Mouse (Mus musculus) G1E (cell line): Measurements from ENCODE around the gene Bad. TPM values are rescaled to one million over a fixed set of nuclear protein-coding genes. Genes with fewer than 3 reads are reported as not detected.

Experiments used
- ATAC-seq: 2 replicates; pipeline ENCODE4 v1.8.0; 2016; ENCODE audit warnings: mild to moderate bottlenecking; ENCODE audit not compliant: insufficient number of reproducible peaks, poor library complexity, low FRiP score, severe bottlenecking; ENCODE audit errors: extremely low read depth
- DNase-seq: peaks from one replicate; pipeline ENCODE4 v3.0.0; 2012; ENCODE audit warnings: low spot score
- H3K27me3 ChIP-seq: 2 replicates; pipeline ENCODE4 v1.6.1; 2012; ENCODE audit warnings: mild to moderate bottlenecking, low read length, inconsistent platforms; ENCODE audit not compliant: insufficient read depth
- H3K36me3 ChIP-seq: replicated peaks from 2 replicates; pipeline ENCODE3; 2012; ENCODE audit warnings: mild to moderate bottlenecking, inconsistent platforms
- H3K4me1 ChIP-seq: 2 replicates; pipeline ENCODE4 v1.6.1; 2012; ENCODE audit warnings: low read depth, low read length, inconsistent platforms, mixed read lengths; ENCODE audit not compliant: insufficient read depth
- H3K4me3 ChIP-seq: 2 replicates; pipeline ENCODE4 v1.5.1; 2012; ENCODE audit warnings: low read depth, mild to moderate bottlenecking, inconsistent platforms, low read length, moderate library complexity, mixed read lengths
- H3K9me3 ChIP-seq: replicated peaks from 2 replicates; pipeline ENCODE4 v1.6.1; 2012; ENCODE audit warnings: inconsistent platforms
- CTCF ChIP-seq: IDR thresholded peaks from 2 replicates; pipeline ENCODE4 v1.5.1; 2012; ENCODE audit warnings: low read depth, low read length, inconsistent platforms, mixed read lengths
- GATA1 ChIP-seq: IDR thresholded peaks from 2 replicates; pipeline ENCODE4 v1.6.1; 2012; ENCODE audit warnings: borderline replicate concordance, low read length, inconsistent platforms, mixed read lengths
- GATA2 ChIP-seq: IDR thresholded peaks from 2 replicates; pipeline ENCODE4 v1.6.1; 2012; ENCODE audit warnings: low read depth, low read length, inconsistent platforms, borderline replicate concordance
- POLR2AphosphoS5 ChIP-seq: IDR thresholded peaks from 2 replicates; pipeline ENCODE4 v1.6.1; 2012; ENCODE audit warnings: low read depth, low read length, inconsistent platforms; ENCODE audit not compliant: insufficient replicate concordance
- TAL1 ChIP-seq: conservative IDR thresholded peaks from 2 replicates; pipeline ENCODE4 v1.6.1; 2012; ENCODE audit warnings: low read depth, low read length, inconsistent platforms, mixed read lengths
- polyA plus RNA-seq: library from polyadenylated mRNA; stranded (reverse); fragments of >175 nt; gene quantifications from 2 replicates; pipeline ENCODE4 v1.2.3, GENCODE M21; 2012
- total RNA-seq, 2 experiments: library from RNA; stranded (forward) in 1 of 2; stranded (reverse) in 1 of 2; fragments of 200-1000 nt in 1 of 2; fragments of >200 nt in 1 of 2; fragmentation: Nextera tagmentation in 1 of 2; gene quantifications; 2 replicates each; pipeline ENCODE4 v1.2.3; 2014 to 2017

The Bad gene
- total and polyA plus RNA-seq, 3 experiments, result 12.6 to 51.9 (median 50.7) TPM

GRCm38 (mm10) chr19:6904846-6905245, 36.8 kb upstream of the Bad start:
- H3K9me3 ChIP-seq, result peaks cover 7% of the 10 kb centered on the region
- H3K4me1 ChIP-seq, result peaks cover 28% of the 10 kb centered on the region
- ATAC-seq (no peak), DNase-seq (no peak)
- H3K27me3 ChIP-seq, result no peaks in the 10 kb centered on the region
- TF ChIP-seq TAL1 (no peak), CTCF (no peak), POLR2AphosphoS5 (no peak), GATA1 (no peak), GATA2 (no peak)
- no peak overlapping the region for H3K4me3 ChIP-seq
- peaks cover 45% of the 10 kb centered on the region for H3K36me3 ChIP-seq

DNA sequence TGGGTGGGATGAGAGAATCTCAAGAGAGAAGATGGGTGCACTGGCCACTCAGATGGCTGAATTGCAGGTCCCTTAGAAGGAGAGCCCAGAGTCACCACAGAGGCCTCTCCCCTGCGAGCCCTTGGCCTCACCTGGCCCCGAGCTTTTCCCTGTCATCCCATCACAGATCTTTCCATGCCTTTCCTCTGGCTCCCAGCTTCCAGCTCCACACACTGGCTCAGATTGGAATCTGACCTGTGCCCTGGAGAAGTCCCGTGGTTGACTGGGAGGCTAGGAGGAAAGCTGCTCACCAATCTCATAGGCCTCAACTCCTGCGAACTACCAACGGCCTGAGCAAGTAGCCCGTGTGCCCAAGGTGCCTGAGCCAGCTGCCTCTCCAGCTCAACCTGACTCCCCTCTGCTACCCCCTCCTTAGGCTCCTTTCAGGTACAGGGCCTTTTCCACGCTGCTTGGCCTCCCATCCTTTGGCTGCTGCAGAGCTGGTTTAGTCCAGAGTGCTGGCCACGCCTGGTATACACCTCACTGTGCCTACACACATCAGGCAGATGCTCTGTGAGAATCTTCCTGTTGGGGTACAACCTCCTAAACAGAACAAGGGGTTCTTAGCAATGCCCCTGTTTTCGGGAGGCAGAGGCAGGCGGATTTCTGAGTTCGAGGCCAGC, 36.0 kb upstream of the Bad start:
- no peak for ATAC-seq
- TF ChIP-seq TAL1 (no peak), GATA2 (no peak), CTCF (no peak), GATA1 (no peak), POLR2AphosphoS5 (no peak)
- DNase-seq, result no peak
- H3K27me3 ChIP-seq, result no peaks in the 10 kb centered on the region
- peaks cover 48% of the 10 kb centered on the region for H3K36me3 ChIP-seq
- peaks cover 30% of the 10 kb centered on the region for H3K4me1 ChIP-seq
- no peaks in the 10 kb centered on the region for H3K9me3 ChIP-seq
- H3K4me3 ChIP-seq, result no peak overlapping the region

- Histone ChIP-seq H3K9me3 (no peaks in the 10 kb centered on the region), H3K27me3 (no peaks in the 10 kb centered on the region), H3K4me1 (peaks cover 33% of the 10 kb centered on the region), H3K4me3 (no peak overlapping the region), H3K36me3 (peaks cover 52% of the 10 kb centered on the region)
- TF ChIP-seq GATA1, result no peak
- TF ChIP-seq POLR2AphosphoS5, result no peak
- TF ChIP-seq TAL1, result no peak
- no peak for TF ChIP-seq CTCF
- TF ChIP-seq GATA2, result no peak
- no peak for DNase-seq
- ATAC-seq, result no peak
These were observed 35.5 kb upstream of the Bad start for GRCm38 (mm10) chr19:6906199-6906598.

DNA sequence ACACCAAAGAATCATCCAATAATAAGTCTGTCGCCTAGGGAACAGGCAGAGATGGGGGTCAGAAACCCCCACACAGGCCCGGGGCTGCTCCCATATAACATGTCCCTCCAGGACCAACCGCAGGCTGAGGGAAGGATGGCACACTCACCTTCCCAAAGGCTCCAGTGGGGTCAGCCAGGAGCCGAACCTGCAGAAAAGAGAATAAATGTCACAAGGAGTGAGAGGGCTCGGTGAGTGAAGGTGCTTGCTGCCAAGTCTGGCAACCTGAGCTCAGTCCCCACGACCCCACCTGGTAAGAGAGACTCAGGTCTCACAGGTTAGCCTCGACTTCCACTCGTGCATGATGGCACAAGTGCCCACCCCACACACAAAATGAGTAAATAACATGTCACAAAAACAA, 34.6 kb upstream of the Bad start:
- peaks cover 61% of the 10 kb centered on the region for H3K36me3 ChIP-seq
- TF ChIP-seq TAL1 (no peak), CTCF (no peak), GATA2 (no peak), GATA1 (no peak), POLR2AphosphoS5 (no peak)
- ATAC-seq (no peak), DNase-seq (no peak)
- H3K27me3 ChIP-seq, result no peaks in the 10 kb centered on the region
- H3K9me3 ChIP-seq, result no peaks in the 10 kb centered on the region
- peaks cover 42% of the 10 kb centered on the region for H3K4me1 ChIP-seq
- no peak overlapping the region for H3K4me3 ChIP-seq

DNA sequence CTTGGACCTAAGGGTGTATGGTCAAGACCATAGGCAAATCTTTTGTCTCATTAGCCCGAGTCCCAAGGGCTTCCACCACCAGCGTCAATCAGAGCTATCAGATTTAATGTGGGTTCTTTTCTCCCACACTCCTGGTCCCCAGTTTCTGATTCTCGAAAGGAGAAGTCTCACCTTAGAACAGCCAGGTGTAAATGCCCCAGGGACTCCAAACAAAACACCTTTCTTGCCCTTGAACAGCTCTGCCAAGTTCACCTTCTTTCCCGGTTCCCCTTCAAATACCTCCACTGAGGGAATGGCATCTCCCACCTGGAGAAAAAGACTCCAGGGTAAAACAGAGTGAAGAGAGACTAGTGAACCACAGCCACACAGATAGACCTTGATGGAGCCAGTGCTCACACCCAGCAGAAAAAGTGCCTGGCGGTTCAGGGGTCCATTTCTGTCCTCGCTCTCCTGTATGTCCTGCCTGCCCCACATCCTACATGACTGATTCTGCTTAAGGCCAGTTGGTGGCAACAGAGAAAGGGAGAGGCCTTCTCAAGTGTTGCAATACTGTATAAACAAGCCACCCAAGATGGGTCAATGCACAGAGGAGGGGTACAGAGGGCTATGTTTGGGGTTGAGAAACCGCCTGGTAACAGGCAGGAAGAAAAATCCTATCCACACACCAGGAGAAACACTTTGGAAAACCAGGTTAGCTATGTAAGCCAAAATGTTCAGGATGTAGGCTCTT, 33.7 kb upstream of the Bad start:
- Histone ChIP-seq H3K4me3 (peak overlapping the region; percentile 89; the same call in 1 of the 2 replicates), H3K36me3 (peaks cover 70% of the 10 kb centered on the region), H3K27me3 (no peaks in the 10 kb centered on the region), H3K4me1 (peaks cover 51% of the 10 kb centered on the region), H3K9me3 (no peaks in the 10 kb centered on the region)
- DNase-seq (no peak), ATAC-seq (no peak)
- TF ChIP-seq POLR2AphosphoS5 (no peak), TAL1 (no peak), GATA1 (no peak), CTCF (no peak), GATA2 (no peak)

DNA sequence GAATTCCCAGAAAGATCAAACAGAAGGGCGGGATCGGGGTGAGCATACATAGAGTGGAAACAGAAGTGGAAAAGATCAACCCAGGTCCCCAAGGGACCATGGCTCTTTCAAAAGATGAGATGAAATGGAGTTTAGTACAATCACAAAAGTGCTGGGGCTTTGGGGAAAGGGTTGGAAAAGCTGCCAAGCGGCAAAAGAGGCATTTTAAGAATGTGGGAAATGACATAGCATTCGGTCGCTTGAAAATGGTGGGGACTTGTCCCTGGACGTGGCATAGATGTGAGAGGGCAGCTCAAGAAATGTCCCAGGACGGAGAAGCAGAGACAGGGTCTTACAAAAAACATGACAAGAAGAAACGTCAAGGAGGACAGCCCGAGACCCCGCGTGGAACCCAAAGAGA, 32.6 kb upstream of the Bad start:
- Histone ChIP-seq H3K4me1 (peaks cover 60% of the 10 kb centered on the region), H3K9me3 (no peaks in the 10 kb centered on the region), H3K36me3 (peaks cover 78% of the 10 kb centered on the region), H3K27me3 (no peaks in the 10 kb centered on the region), H3K4me3 (peak overlapping the region; percentile 89)
- DNase-seq, result no peak
- no peak for ATAC-seq
- no peak for TF ChIP-seq POLR2AphosphoS5
- TF ChIP-seq TAL1, result no peak
- no peak for TF ChIP-seq GATA2
- no peak for TF ChIP-seq GATA1
- TF ChIP-seq CTCF, result no peak
